Mouse (Mus musculus) liver, embryonic 14.5 days (tissue): ENCODE results near the gene Kcnh2. TPM values are rescaled to one million over a fixed set of nuclear protein-coding genes. Genes with fewer than 3 reads are reported as not detected.

Experiments
- ATAC-seq: fragments of 200-750 bp; cut with Nextera tagmentation; 2 replicates; pipeline ENCODE4 v1.8.0; 2017; ENCODE audit warnings: moderate number of reproducible peaks, mild to moderate bottlenecking, moderate library complexity; ENCODE audit not compliant: insufficient read depth
- DNase-seq, 3 experiments: peaks; one replicate each; pipeline ENCODE4 v3.0.0-alpha.2; 2012 to 2013; ENCODE audit warnings: low read depth in 3 of 3, low spot score in 3 of 3
- H3K27ac ChIP-seq: fragments of 300-500 bp; sonication (generic); 2 replicates; pipeline ENCODE4 v1.5.1; 2014; ENCODE audit warnings: moderate library complexity, mild to moderate bottlenecking, control low read depth, inconsistent platforms
- H3K27me3 ChIP-seq: fragments of 300-500 bp; sonication (generic); 2 replicates; pipeline ENCODE4 v1.6.1; 2014; ENCODE audit warnings: mild to moderate bottlenecking, low read length, moderate library complexity; ENCODE audit not compliant: control insufficient read depth, insufficient read depth
- H3K36me3 ChIP-seq: fragments of 300-500 bp; sonication (generic); replicated peaks from 2 replicates; pipeline ENCODE4 v1.6.1; 2014; ENCODE audit warnings: low read depth; ENCODE audit not compliant: control insufficient read depth, insufficient read depth
- H3K4me1 ChIP-seq, 2 experiments: fragments of 200-500 bp in 1 of 2; fragments of 300-500 bp in 1 of 2; sonication (generic) in 1 of 2; replicated peaks; 2 replicates each; pipeline ENCODE4 v1.6.1; 2012 to 2014; ENCODE audit warnings: antibody characterized with exemption in 1 of 2, inconsistent platforms in 1 of 2, low read length in 1 of 2; ENCODE audit not compliant: control insufficient read depth in 2 of 2, insufficient read depth in 2 of 2
- H3K4me2 ChIP-seq: fragments of 300-500 bp; sonication (generic); 2 replicates; pipeline ENCODE4 v1.6.1; 2014; ENCODE audit warnings: low read depth, mild to moderate bottlenecking, control low read depth, moderate library complexity
- H3K4me3 ChIP-seq, 2 experiments: fragments of 200-500 bp in 1 of 2; fragments of 300-500 bp in 1 of 2; sonication (generic) in 1 of 2; 2 replicates each; pipeline ENCODE4 v1.5.1; 2012 to 2014; ENCODE audit warnings: low read depth in 2 of 2, low read length in 2 of 2, mild to moderate bottlenecking in 2 of 2, control low read depth in 1 of 2, inconsistent platforms in 1 of 2, moderate library complexity in 1 of 2; ENCODE audit not compliant: insufficient read depth in 1 of 2
- H3K9ac ChIP-seq: fragments of 300-500 bp; sonication (generic); replicated peaks from 2 replicates; pipeline ENCODE4 v1.6.1; 2014; ENCODE audit warnings: mild to moderate bottlenecking, control low read depth, moderate library complexity
- H3K9me3 ChIP-seq: fragments of 300-500 bp; sonication (generic); 2 replicates; pipeline ENCODE4 v1.6.1; 2016; ENCODE audit warnings: low read length, mixed read lengths; ENCODE audit not compliant: control insufficient read depth
- CTCF ChIP-seq: IDR thresholded peaks from 2 replicates; pipeline ENCODE4 v1.5.1; 2016; ENCODE audit warnings: antibody characterized with exemption, low read depth, control low read depth
- EP300 ChIP-seq: IDR thresholded peaks from 2 replicates; pipeline ENCODE4 v1.6.1; 2016; ENCODE audit warnings: antibody characterized with exemption, low read depth
- WGBS: fragments of 180-500 bp; shearing (Covaris S2); extraction: QIAGEN DNeasy Blood & Tissue Kit; methylation state at CpG from one replicate; pipeline ENCODE4 v1.1.7; 2014; ENCODE audit not compliant: insufficient replicate concordance; 5-methylcytosine and 5-hydroxymethylcytosine counted together
- polyA plus RNA-seq, 2 experiments: library from polyadenylated mRNA; depleted of rRNA in 1 of 2; stranded (reverse) in 1 of 2; unstranded in 1 of 2; fragments of >200 nt; fragmentation: Nextera tagmentation in 1 of 2; extraction: Ambion mirVana in 1 of 2; gene quantifications; 2 replicates each; pipeline versions ENCODE4 v1.2.1 to v1.2.3; 2012 to 2014

Gene Kcnh2
- polyA plus RNA-seq, 2 experiments, result 0.05 to 0.44 TPM

DNA sequence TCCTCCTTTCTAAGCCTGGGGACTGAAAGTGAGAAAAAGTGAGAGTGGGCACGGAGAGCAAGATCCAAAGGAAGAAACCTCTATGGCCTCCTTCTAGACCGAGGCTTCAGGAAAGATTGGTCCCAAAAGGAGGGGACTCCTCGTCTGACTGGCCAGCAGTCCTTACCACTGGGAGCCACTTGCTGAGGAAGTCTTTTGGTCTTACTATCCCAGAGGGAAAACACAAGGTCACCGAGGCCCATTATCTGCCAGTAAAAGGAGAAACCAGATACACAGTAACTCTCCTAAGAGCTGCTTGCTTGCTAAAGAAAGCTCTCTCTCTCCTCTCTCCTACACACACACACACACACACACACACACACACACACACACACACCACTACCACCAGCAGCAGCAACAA is 1.9 kb upstream of the Kcnh2 start:
- H3K27me3 ChIP-seq, result peaks cover 61% of the 10 kb centered on the region
- H3K27ac ChIP-seq, result no peak overlapping the region
- WGBS, result 25% methylated on average over 4 of the region's 4 CpGs
- H3K4me2 ChIP-seq, result no peak overlapping the region
- ATAC-seq (no peak), DNase-seq (no peak)
- peaks cover 0 to 2% of the 10 kb centered on the region in 2 experiments; a peak in 1 of 4 replicates for H3K4me1 ChIP-seq
- H3K36me3 ChIP-seq, result no peaks in the 10 kb centered on the region
- H3K9ac ChIP-seq, result no peak overlapping the region
- TF ChIP-seq EP300 (no peak), CTCF (no peak)
- H3K4me3 ChIP-seq, result no peak overlapping the region
- no peaks in the 10 kb centered on the region for H3K9me3 ChIP-seq

DNA sequence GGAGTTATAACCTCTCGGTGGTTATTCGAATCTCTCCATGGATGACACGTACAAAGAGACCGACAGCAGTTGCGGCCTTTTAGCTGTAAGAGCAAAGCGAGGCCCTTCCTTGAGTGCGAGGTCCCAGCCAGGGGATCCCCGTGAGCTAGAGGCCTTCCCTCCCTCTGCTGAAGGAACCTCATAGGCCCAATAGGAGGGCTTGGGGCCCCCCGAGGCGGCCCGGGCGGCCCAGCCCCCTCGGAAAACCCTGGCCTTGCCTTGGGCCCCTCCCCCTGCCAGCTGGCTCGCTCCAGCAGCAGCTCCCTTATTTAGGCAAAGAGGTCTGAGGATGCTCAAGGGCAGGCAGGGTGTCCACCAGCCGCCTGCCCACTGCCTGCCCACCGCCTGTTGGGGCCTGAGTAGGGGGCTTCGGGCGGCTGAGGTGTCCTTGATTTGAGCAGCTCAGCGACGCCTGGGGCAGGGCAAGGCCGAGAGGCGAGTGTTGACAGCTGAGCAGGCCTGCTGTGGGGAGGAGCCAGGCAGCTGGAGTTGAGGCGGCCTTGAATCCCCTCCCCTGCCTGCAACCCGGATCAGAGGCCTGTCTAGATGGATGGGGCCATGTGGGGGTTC is 951 bp upstream of the Kcnh2 start:
- no peak for ATAC-seq
- WGBS, result 3% methylated on average over 24 of the region's 24 CpGs
- peak overlapping the region; percentile 64 for H3K4me2 ChIP-seq
- H3K9ac ChIP-seq, result no peak overlapping the region
- H3K27me3 ChIP-seq, result peaks cover 64% of the 10 kb centered on the region
- DNase-seq, result no peak
- no peaks in the 10 kb centered on the region for H3K36me3 ChIP-seq
- peaks cover 0 to 2% of the 10 kb centered on the region in 2 experiments; a peak in 1 of 4 replicates for H3K4me1 ChIP-seq
- no peak overlapping the region for H3K4me3 ChIP-seq
- no peaks in the 10 kb centered on the region for H3K9me3 ChIP-seq
- H3K27ac ChIP-seq, result no peak overlapping the region
- no peak for TF ChIP-seq EP300
- no peak for TF ChIP-seq CTCF

DNA sequence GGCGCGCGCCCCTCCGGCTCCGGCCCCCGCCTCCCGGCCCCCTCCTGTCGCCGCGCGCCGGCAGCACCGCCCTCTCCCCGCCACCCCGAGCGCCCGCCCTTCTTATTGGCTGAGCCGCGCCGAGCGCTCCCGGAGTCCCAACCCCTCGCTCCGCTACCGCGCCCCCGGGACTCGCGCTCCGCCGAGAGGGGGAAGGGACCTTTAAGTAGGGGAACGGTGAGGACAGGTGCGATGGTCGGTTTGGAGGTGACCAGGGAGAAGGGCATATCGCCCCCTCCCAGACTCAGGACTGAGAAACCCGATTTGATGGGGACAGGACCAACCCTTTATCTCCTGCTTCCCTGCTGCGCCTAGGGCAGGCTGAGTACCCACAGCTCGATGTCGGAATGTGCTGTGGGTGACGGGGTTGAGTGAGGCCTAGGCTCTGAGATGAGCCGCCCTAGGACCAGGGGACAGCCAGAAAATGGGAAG is 332 bp upstream of the Kcnh2 start:
- Histone ChIP-seq H3K27ac (no peak overlapping the region), H3K36me3 (no peaks in the 10 kb centered on the region), H3K4me2 (peak overlapping the region; percentile 64), H3K4me3 (peak overlapping the region; percentile 22 to 52), H3K9me3 (no peaks in the 10 kb centered on the region), H3K4me1 (peaks cover 0 to 2% of the 10 kb centered on the region in 2 experiments; a peak in 1 of 4 replicates), H3K9ac (no peak overlapping the region), H3K27me3 (peaks cover 64% of the 10 kb centered on the region)
- under 1% methylated on average over 33 of the region's 41 CpGs for WGBS
- TF ChIP-seq CTCF (no peak), EP300 (no peak)
- ATAC-seq, result peak; percentile 65
- peak in 2 of 3 experiments; percentile 7 to 11 for DNase-seq

DNA sequence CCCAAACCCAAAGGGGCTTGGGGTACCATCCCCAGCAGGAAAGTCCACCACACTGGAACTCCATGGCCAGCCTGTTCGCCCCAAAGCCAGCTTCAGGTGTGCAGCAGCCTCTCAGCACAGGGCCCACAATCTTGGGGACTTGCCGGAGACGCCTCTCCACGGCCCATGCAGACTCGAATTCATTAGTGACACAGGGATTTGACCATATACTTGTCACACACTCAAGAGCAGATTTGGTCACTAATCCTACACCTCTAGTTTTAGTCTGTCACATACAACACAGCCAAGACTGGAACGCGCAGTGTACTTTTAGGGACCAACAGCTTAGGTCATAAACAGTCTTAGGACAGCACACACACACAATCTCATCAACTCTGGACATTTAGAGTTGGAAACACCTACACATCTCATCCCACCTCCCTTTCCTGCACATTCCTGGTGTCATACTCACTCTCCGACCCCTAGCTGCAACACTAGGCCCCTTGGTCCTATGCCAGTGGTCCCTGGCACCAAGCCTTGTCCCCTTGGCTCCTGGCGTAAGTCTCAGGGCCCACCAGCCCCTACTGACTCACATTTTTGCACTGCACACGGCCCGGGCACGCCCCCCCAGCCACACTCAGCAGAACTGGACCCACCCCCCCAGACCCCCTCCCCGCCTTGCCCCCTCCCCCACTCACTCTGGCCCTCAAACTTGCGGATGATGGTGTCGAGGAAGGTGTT is 713 bp downstream of the Kcnh2 start:
- H3K9ac ChIP-seq, result no peak overlapping the region
- peak overlapping the region in 1 of 2 experiments; percentile 52; a peak in 2 of 4 replicates for H3K4me3 ChIP-seq
- no peak overlapping the region for H3K27ac ChIP-seq
- TF ChIP-seq CTCF (no peak), EP300 (no peak)
- peaks cover 0 to 4% of the 10 kb centered on the region in 2 experiments; a peak in 2 of 4 replicates for H3K4me1 ChIP-seq
- H3K27me3 ChIP-seq, result peaks cover 64% of the 10 kb centered on the region
- no peaks in the 10 kb centered on the region for H3K9me3 ChIP-seq
- no peaks in the 10 kb centered on the region for H3K36me3 ChIP-seq
- no peak for DNase-seq
- ATAC-seq, result no peak
- peak overlapping the region; percentile 64 for H3K4me2 ChIP-seq
- 41% methylated on average over 15 of the region's 15 CpGs for WGBS

DNA sequence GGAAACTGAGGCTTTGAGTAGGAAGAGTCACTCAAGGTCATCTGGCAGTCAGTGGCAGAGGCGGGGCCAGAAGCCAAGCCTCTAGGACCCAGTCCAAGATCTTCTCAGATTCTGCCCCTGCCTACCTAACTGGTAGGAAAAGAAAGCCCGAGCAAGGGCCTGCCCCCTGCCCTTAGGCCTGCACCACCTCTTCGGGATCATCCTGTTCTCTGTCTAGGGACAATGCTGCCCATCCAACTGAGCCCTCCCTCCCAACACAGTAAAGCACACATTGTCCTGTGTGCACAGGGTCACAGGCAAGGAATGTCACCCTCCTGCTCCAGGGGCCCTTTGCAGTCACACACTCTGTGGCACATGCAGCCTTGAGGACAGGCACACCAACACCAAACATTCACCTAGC is 1.3 kb downstream of the Kcnh2 start:
- TF ChIP-seq EP300, result no peak
- TF ChIP-seq CTCF, result no peak
- DNase-seq, result no peak
- H3K9ac ChIP-seq, result no peak overlapping the region
- peaks cover 0 to 4% of the 10 kb centered on the region in 2 experiments; a peak in 2 of 4 replicates for H3K4me1 ChIP-seq
- no peak for ATAC-seq
- no peak overlapping the region for H3K27ac ChIP-seq
- H3K36me3 ChIP-seq, result no peaks in the 10 kb centered on the region
- no peaks in the 10 kb centered on the region for H3K9me3 ChIP-seq
- H3K27me3 ChIP-seq, result peaks cover 64% of the 10 kb centered on the region
- 59% methylated on average over 3 of the region's 3 CpGs for WGBS
- H3K4me2 ChIP-seq, result no peak overlapping the region
- no peak overlapping the region for H3K4me3 ChIP-seq
